Mouse (Mus musculus) heart, postnatal 10 days (tissue): ENCODE data around the gene Evl. TPM values are rescaled to one million over a fixed set of nuclear protein-coding genes. Genes with fewer than 3 reads are reported as not detected.
"Not testable (repeated sequence)": the region's sequence is repeated elsewhere in the genome, so short reads cannot be mapped to it uniquely, and the experiment has no call there.

ENCODE experiments used
- DNase-seq, 2 experiments: peaks; one replicate each; pipeline ENCODE4 v3.0.0; 2021
- intact Hi-C: fragments of 180-260 bp; cut with DNase I; formaldehyde crosslinking; loops from one replicate; pipeline ENCODE4 v1.15.1; 2025
- total RNA-seq, 2 experiments: library from RNA; stranded (reverse); gene quantifications; 2 replicates each; pipeline ENCODE4 v1.2.3; 2021

Evl gene
- 100 to 1,000 TPM; 116 to 118 TPM for total RNA-seq

DNA sequence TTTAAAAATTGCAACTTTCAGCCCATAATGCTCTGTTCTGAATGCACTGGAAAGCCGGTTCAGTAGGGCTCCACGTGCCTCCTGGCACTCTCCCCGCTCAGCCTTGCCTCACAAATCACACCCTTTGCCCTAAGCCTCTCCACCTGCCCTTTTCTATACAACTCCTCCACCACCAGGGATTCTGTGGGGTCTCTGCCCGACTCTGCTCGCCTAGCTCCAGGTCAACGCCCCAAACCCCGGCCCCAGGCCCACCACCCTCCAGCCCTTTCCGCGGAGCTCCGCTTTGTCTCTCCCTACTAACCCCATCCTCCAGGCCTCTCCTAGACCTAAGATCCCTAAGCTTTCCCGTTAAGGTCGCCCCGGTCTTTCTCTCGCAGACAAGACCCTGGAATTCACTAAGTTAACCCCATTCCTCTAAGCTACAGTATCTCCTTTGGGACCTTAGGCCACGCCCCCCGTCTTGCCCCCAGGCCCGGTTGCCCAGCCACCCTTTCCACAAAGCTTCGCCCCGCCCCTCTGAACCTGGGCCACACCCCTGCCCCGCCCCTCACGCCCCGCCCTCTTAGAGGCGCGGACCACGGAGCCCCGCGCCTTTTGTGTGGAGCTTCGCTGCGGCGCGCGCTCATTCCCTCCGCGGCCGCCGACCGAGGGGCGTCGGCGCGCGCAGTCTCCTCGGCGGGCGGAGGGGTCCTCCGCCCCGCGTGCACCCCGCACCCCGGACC lies at the start of gene Evl:
Evl (plus strand) TSS at position 601 of the 722 bp plus-strand sequence.
- intact Hi-C loops: loop anchor here (5.0 kb wide), 1 partner anchor 103 kb away; no protein-coding TSS in a partner anchor

DNA sequence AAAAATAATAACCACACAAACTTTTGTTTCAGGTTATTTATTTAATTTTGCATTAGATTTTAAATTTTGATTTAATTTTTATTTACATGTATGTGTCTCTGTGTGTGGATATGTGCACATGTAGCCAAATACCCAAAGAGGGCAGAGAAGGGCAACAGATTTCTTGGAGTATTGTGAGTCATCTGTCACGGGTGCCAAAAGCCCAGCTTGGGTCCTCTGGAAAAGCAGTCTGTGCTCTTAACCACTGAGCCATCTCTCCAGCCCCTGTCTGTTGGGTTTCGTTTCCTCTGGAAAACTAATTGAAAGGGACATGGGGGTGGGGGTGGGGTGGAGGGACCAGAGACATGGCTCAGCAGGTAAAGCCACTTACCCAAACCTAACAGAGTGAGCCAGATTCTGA lies 48.7 kb upstream of the Evl start:
- intact Hi-C loops: no loop called here
- DNase-seq: no peak

More for the DNA sequence above, at the start of gene Evl:
- peak; percentile 90 to 91 for DNase-seq

DNA sequence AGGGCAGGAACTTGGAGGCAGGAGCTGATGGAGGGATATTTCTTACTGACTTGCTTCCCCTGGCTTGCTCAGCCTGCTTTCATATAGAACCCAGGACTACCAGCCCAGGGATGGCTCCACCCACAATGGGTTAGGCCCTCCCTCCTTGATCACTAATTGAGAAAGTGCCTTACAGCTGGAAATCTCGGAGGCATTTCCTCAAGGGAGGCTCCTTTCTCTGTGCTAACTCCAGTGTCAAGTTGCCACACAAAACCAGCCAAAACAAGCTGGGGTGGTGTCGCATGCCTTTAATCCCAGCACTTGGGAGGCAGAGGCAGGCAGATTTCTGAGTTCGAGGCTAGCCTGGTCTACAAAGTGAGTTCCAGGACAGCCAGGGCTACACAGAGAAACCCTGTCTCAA lies 47.5 kb upstream of the Evl start:
- intact Hi-C loops, DNase-seq: not testable (repeated sequence)

DNA sequence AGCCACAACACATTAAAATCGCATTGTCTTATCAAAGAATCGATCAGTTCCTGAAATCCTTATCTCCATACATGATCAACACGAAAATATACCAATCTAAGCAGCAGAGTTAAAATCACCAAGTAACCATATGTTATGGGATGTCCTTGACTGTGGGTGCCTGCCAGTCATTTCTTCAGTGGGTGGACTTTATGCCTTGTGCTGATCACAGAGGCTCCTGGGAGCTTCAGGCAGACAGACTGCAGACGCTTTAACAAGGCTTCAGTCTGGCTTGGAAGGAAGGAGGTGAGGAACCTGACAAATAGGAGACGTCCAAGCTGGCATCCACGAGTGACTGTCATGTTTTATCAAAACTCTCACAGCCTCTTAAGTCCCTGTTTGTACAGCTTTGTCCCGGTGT lies 43.9 kb upstream of the Evl start:
- intact Hi-C loops: loop anchor here (5.0 kb wide), 1 partner anchor 303 kb away; no protein-coding TSS in a partner anchor
- no peak for DNase-seq

DNA sequence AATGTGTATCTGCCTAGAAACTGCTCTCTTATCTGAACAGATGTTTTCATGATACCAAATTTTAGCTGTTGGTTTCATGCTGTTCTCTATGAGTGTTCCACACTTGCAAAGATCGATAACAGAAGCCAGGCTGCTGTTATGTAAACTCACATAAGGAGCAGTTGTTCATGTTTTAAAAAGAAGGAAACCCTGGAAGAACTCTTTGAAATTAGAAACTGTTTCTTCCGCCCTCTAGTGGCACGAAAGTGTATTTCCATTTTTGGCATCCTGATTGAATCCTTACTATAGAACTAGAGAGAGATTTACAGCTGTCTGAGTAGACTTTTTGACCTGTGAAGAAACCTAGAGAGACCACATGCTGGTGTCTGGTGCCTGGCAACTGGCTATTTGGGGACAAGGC lies 43.5 kb upstream of the Evl start:
- intact Hi-C loops: loop anchor here (5.0 kb wide), 1 partner anchor 304 kb away; no protein-coding TSS in a partner anchor
- peak; percentile 39 to 64 for DNase-seq

DNA sequence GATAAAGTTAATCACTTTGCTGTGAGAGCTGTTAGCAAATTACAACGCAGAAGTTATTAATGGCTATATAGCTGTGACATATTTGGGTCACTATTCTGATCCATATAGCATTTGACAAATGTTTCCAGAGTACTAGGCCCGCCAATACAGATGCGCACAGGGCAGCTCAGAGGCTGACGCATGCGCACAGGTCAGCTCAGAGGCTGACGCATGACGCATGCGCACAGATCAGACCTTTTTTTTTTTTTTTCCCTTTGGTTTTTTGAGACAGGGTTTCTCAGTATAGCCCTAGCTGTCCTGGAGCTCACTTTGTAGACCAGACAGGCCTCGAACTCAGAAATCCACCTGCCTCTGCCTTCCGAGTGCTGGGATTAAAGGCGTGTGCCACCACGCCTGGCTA lies 39.1 kb upstream of the Evl start:
- intact Hi-C loops: no loop called here
- DNase-seq: no peak

DNA sequence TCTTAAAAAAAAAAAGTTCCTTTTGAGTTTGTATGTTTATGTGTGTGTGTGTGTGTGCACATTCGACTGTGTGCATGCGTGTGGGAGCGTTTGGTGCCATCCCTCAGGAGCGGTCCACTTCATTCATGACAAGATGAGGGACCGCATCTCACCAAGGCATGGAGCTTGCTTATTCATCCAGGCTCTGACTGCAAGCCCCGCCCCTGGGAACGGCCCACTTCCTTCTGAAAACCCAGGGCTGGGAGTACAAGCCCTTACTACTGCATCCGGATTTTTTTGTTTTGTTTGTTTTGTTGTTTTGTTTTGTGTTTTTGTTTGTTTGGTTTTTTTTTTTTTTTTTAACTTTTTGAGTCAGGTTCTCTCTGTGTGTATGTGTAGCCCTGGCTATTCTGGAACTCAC lies 35.1 kb upstream of the Evl start:
- no peak for DNase-seq
- intact Hi-C loops: no loop called here

DNA sequence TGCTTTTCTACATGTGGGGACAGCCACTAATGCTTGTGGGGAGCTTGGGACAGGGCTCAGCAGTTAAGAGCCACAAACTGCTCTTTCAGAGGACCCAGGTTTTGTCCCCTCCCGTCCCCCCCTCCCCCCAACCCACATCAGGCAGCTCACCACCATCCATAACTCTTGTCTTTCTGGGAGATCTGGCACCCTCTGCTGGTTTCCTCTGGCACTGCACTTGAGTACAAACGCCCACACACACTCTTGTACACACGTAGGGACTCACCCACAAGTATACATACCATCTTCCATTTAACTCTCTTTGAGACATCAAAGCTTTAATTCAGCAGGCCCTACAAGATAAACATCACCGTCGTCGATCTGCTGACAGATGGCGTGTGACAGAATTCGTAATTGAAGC lies 25.3 kb upstream of the Evl start:
- intact Hi-C loops: no loop called here
- DNase-seq: peak; percentile 45 to 63

DNA sequence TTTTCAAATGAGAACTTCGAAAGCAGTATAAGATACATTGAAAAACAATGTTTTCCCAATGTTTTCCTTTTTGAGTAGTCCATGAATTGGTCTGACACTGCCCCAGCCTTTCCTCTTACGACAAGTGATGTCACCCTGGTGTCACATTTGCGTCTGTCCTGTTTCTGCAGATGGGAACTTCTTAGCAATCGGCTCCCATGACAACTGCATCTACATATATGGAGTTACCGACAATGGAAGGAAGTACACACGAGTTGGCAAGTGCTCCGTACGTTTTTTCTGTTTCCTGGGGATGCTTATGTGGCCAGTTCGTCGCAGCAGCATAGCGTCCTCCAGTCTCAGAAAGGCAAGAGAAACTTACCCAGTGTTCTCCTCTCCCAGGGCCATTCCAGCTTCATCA lies 20.0 kb upstream of the Evl start:
- DNase-seq: peak in 1 of 2 experiments; percentile 16
- intact Hi-C loops: no loop called here

DNA sequence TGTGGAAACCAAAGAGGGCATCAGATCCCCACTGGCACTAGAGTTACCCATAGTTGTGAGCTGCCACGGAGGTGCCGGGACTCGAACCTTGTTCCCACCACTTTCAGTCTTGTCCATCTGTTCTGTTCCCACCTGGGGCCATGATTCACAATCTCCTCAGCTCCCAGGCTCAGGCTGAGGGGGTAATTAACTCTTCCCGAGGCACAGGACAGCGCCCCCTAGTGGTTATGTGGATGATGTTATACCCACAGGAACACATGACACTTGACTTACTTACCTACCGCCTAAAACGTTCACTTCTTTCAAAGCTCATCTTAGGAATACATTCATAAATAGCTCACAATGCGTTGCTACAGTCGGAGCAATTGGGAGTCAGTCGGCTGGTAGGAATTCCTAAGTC lies 18.1 kb upstream of the Evl start:
- intact Hi-C loops: no loop called here

DNA sequence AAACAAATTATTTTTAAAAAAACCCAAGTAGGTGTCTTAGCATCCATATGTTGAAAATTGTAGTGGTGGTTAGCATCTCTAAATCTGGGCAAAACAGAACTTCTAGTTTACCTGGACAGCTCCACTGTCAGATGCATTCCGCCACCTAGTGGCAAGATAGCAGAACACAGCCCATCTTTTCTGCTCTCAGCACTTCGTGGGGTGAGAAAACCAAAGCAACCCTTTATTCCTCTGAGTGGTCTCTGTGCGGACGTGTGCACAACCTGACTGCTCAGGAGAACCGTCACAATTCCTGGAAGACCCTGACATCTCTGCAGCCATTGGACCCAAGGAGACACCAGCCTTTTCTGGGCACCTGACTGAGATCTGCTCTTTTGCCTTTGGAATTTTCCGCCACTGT lies 13.4 kb upstream of the Evl start:
- intact Hi-C loops: no loop called here
- DNase-seq: peak; percentile 39 to 68

More for the DNA sequence above, 18.1 kb upstream of the Evl start:
- peak in 1 of 2 experiments; percentile 30 for DNase-seq

DNA sequence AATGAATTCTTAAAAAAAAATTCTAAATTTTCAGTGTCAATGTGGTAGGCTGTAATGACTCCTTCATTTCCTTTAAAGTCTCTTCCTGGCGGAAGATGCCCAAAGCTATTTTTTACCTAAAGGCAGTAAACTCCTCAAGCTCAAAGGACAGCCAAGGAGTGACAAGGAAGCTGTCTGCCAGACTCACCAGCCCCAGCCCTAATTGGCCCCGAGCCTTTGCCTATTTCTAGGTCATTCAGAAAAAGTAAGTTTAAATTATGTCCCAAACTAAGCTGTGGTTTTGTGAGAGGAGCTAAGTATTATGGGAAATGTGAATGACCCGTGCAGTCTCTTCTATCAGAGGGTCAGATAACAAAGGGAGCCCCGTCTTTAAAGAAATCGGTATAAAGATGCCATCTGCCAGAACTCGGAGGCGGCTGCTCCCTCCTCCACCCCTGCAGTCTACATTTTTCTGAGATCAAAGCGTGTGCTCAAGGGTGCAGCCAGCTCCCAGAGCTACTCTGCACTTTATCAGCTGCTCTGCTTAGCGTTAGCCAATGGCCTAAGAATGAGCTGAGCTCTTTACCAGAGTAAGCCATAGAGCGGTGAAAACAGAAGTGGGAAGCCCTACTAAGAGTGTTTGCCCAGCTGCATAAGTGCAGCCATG lies 7.9 kb upstream of the Evl start:
- DNase-seq: peak; percentile 29 to 36
- intact Hi-C loops: no loop called here

DNA sequence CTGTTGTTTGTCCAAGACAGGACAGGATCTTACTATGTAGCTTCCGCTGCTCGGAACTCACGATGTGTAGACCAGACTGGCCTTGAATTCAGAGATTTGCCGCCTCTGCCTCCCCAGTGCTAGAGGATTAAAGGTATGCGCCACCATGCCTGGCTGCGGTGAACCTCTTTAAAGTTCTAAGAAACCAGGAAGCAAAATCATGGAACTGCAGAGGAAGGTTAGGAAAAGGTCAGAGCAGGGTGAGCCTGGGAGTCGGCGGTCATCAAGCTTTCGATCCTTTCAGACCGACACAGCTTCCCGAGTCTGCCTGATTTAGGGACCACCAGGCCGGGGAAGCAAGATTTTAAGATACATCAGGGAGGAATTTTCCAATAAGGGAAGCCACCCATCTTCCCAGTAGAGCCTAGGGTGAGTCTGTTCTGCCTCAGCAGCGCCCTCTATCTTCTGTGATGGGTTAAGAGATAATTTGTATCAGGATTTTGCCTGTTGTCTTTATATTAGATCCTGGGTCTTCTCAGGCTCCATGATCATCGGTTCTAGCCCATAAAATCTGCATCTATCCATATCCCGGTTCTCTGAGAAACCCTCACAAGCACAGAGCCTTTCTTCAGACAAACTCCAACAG lies 7.2 kb upstream of the Evl start:
- intact Hi-C loops: no loop called here
- no peak for DNase-seq

DNA sequence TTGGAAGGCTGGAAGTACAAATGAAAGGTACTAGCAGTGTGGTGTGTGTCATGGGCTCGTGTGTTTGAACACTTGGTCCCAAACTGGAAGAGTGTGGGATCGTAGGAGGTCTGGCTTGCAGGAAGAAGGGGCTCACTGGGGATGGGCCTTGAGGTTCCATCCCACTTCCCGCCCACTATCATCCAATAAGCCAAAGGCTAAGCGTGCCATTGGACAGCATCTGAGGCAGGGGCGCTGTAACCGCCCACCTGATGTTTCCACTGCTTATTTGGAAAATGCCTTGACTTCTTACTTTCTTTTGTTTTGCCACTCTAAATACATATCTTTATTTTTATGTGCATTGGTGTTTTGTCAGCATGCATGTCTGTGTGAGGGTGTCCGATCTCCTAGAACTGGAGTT lies 2.8 kb upstream of the Evl start:
- intact Hi-C loops: loop anchor here (5.0 kb wide), 1 partner anchor 106 kb away; no protein-coding TSS in a partner anchor
- DNase-seq: no peak

DNA sequence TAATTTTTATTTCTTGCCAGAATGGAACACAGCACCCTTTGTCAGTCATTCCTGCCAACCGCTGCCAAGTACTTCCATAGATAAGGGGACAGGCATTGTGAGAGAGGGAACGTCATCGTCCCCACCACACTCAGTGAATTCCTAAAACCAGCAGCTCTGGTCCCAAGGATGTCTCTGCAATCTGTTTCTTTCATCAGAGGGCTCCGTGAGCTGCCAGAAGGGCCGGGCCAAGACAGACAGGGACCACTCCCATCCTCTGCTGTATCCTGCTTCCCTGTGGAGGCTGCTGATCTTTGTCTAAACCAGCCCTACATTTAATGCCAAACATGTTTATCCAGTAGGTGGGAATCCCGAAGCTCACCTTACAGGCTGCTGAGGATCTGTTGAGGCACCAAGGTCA lies 1.4 kb upstream of the Evl start:
- DNase-seq: peak; percentile 32 to 45
- intact Hi-C loops: loop anchor here (5.0 kb wide), 1 partner anchor 104 kb away; no protein-coding TSS in a partner anchor

DNA sequence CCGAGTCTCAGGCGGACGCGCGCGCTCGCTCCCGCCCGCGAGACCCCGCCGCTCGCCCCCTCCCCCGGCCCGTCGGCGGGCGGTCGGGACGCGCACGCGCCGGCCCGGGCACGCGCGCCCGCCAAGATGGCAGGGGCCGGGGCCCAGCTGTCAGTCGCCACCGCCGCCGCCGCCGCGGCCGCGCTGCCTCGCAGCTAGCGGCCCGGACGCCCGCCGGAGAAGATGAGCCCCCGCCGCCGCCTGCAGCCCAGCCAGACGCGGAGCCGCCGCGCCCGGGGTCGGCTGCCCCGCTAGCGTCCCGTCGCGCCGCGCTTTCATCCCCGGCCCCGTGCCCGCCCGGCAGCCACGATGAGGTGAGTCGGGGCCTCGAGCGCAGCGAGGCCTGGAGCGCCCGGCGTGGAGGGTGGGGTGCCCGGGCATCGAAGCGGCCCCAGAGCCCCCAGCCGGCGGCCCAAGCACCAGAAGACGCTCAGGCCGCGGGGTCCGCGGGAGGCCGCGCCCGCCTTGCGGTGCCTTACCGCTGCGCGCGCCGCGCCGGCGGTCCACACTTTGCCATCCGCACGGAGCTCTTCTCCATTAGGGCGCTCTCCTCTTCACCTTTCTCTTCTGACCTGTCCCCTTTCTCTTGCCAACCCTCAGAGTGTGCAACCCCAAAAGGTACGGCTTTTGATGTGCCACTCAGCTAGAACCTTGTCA lies 489 bp downstream of the Evl start:
- intact Hi-C loops: loop anchor here (5.0 kb wide), 2 partner anchors 102 to 202 kb away; no protein-coding TSS in a partner anchor
- DNase-seq: peak; percentile 59 to 68

DNA sequence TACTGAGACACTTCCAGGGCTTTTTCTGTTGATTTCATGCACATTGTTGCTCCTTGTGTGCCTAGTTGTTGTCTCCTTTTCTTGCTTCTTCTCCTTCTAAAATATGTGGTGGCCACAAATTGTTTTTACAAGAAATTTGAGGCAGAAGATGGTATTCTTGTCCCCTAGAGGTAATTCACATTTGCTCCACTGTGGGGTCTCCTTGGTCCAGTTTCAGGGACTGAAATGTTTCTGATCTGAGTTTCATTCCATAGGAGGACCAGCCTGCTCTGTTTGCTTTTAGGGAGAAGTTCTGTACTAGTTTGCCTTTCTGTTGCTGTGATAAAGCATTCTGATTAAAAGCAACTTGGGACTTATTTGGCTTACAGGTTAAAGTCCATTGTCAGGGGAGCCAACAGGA lies 3.7 kb downstream of the Evl start:
- intact Hi-C loops: loop anchor here (5.0 kb wide), 1 partner anchor 199 kb away; no protein-coding TSS in a partner anchor
- no peak for DNase-seq

DNA sequence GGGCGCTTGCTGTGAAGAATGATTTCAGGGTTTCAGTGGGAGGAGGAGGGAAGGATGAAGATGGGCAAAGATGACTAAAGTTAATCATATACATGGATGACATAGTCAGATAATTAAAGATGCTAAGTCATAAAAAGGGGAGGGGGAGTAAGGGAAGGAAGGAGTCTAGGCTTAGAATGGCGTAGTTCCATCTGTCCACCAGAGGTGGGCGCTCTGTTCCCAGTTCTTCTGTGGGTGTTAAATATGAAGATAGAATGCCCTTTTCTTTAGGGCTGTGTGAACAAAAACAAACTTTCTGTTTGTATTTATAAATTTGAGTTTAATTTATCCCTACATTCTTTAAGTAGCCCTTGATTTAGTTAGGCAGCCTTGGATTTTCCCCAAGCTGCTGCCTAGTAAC lies 8.7 kb downstream of the Evl start:
- intact Hi-C loops: no loop called here
- DNase-seq: peak in 1 of 2 experiments; percentile 32

DNA sequence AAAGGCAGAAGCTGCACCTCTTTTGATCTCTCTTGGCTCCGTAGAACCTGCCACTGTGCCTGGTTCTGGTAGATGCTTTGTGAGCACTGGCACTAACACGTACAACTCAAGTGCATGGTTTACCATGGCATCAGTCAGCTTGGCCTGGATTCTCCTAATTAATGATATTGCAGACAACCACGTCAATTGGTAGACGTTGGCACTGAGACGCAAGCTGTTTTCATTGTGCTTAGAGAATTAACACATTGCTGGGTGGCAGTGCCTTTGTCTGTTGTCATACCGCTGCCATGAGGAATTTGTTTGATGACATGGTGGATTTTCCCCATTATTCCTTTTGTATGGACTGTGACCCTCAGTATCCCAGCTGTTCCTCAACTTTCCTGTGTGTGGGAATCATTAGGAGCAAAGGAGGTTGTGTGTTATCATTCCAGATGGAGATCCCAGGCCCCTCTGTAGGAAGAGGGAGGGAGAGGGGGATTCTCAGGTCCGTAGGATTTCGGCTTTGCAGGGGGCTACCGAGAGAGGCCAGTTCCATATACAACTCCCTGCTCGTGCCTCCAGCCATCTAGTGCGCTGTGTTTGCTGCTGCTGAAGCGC lies 10.5 kb downstream of the Evl start:
- intact Hi-C loops: no loop called here

DNA sequence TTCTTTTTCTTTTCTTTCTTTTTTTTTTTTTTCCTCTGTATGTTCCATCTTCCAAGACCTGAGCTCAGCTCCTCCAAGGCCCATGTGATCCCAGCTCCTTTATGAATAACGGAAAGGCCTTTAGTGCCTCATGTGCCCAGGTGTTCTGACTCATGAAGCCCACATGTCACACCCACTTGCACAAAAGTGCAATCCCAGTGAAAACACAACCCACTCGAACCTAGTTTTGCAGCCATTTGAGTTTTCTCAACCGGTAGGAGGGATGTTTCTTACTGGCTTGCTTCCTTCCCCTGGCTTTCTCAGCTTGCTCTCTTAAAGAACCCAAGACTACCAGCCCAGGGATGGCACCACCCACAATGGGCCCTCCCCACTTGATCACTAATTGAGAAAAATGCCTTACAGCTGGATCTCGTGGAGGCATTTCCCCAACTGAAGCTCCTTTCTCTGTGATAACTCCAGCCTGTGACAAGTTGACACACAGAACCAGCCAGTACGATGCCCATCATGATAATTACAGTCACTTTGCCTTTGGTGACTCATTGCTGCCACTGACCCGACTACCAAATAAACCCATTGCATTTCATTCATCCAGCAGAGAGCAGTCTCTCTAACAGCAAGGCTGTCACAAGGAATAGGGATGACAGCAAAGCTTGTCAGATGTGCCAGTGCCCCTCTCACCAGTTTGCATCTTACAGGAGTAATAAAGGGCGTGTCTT lies 24.8 kb downstream of the Evl start:
- DNase-seq: peak in 1 of 2 experiments; percentile 9
- intact Hi-C loops: no loop called here

More for the DNA sequence above, 10.5 kb downstream of the Evl start:
- DNase-seq: no peak
